Mouse (Mus musculus): ENCODE measurements around the gene Spatc1l. TPM values are rescaled to one million over a fixed set of nuclear protein-coding genes. Genes with fewer than 3 reads are reported as not detected.
A peak's percentile ranks its signal among the peaks of the same experiment; 100 is the strongest.

The Spatc1l gene
- polyA plus RNA-seq (2015; fragmentation: Nextera tagmentation; extraction: Ambion mirVana): not detected in 2 replicates

DNA sequence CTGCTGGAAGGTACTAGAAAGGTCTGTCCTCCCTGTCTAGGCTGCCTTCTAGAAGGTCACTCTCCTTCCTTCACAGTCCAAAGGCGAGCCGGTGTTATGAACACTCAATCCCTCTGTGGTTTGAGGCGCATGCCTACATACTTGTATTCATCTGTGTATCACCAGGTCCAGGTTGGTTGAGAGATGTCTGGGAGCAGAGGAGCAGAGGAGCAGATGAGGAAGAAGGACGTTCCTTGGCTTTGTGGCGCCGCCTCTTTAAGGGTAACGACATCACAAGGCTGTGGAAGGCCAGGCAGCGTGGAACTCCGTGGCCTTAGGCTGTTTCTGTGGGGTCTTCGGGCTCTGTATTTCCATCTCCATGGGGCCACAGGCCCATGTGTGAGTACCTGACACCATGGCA is at the start of gene Spatc1l:
Gene Spatc1l (plus strand): TSS at position 301 of the 400 bp plus-strand sequence.
- Histone ChIP-seq H3K9ac (no peak within 1 kb of the TSS), H3K27me3 (no peaks in the 10 kb centered on the region), H3K4me3 (no peak within 1 kb of the TSS), H3K9me3 (no peaks in the 10 kb centered on the region), H3K27ac (no peak within 1 kb of the TSS), H3K4me2 (no peak within 1 kb of the TSS), H3K4me1 (no peaks in the 10 kb centered on the region), H3K36me3 (no peaks in the 10 kb centered on the region)
- 82% methylated on average over 10 of the region's 10 CpGs for WGBS
- no peak for ATAC-seq (ENCODE audit: insufficient number of reproducible peaks, low FRiP score, low TSS enrichment, low read depth)

- Histone ChIP-seq H3K4me2 (no peak overlapping the region), H3K36me3 (peaks cover 85% of the 10 kb centered on the region), H3K27ac (no peak overlapping the region), H3K27me3 (no peaks in the 10 kb centered on the region), H3K4me3 (no peak overlapping the region), H3K4me1 (no peaks in the 10 kb centered on the region), H3K9me3 (no peaks in the 10 kb centered on the region), H3K9ac (no peak overlapping the region)
- WGBS: 52% methylated on average over 5 of the region's 5 CpGs
- no peak for ATAC-seq (ENCODE audit: insufficient number of reproducible peaks, low FRiP score, low TSS enrichment, low read depth)
These were observed 49.0 kb upstream of the Spatc1l start for GRCm38 (mm10) chr10:76512965-76513583.

DNA sequence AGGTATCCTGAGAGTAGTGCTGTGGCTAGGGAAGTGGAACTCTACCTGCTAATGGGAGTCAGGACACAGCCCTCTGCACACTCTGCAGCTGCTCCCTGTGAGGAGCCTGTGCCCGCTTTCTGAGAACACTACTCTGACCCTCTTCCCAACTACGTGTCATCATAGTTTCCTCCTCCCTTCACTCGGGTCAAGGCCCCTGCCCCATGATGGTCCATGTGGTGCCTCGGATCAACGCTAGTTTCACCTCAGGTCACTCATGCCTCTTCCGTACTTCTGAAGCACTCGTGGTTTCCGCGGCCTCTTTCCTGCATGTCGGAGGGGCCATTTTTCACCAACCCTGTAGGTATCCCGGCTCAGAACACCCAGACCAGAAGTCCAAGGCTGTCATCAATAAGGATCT is 31.1 kb upstream of the Spatc1l start:
- WGBS: 2% methylated on average over 11 of the region's 11 CpGs
- Histone ChIP-seq H3K4me2 (peak overlapping the region; percentile 88), H3K9ac (peak overlapping the region; percentile 47), H3K9me3 (no peaks in the 10 kb centered on the region), H3K36me3 (peaks cover 20% of the 10 kb centered on the region), H3K4me1 (peaks cover 12% of the 10 kb centered on the region; the same call in 1 of the 2 replicates), H3K4me3 (peak overlapping the region; percentile 71), H3K27ac (peak overlapping the region; percentile 86; the same call in 1 of the 2 replicates), H3K27me3 (no peaks in the 10 kb centered on the region)
- peak; percentile 28; the same call in 1 of the 2 replicates for ATAC-seq (ENCODE audit: insufficient number of reproducible peaks, low FRiP score, low TSS enrichment, low read depth)

- H3K9ac ChIP-seq: peak within 1 kb of the TSS; percentile 47
- peak within 1 kb of the TSS; percentile 71 for H3K4me3 ChIP-seq
- peaks cover 12% of the 10 kb centered on the region; the same call in 1 of the 2 replicates for H3K4me1 ChIP-seq
- ATAC-seq (ENCODE audit: insufficient number of reproducible peaks, low FRiP score, low TSS enrichment, low read depth): peak; percentile 96
- H3K4me2 ChIP-seq: peak within 1 kb of the TSS; percentile 88
- 0% methylated on average over 37 of the region's 37 CpGs for WGBS
- H3K9me3 ChIP-seq: no peaks in the 10 kb centered on the region
- H3K27me3 ChIP-seq: no peaks in the 10 kb centered on the region
- peaks cover 24% of the 10 kb centered on the region for H3K36me3 ChIP-seq
- H3K27ac ChIP-seq: peak within 1 kb of the TSS; percentile 86
These were observed 30.7 kb upstream of the Spatc1l start, which contains the start of gene Lss for GRCm38 (mm10) chr10:76531375-76531774. Lss (plus strand) TSS chr10:76531588.

GRCm38 (mm10) chr10:76531828-76532227 is 30.2 kb upstream of the Spatc1l start:
- peaks cover 28% of the 10 kb centered on the region for H3K36me3 ChIP-seq
- peaks cover 12% of the 10 kb centered on the region; the same call in 1 of the 2 replicates for H3K4me1 ChIP-seq
- peak overlapping the region; percentile 71 for H3K4me3 ChIP-seq
- no peaks in the 10 kb centered on the region for H3K9me3 ChIP-seq
- ATAC-seq (ENCODE audit: insufficient number of reproducible peaks, low FRiP score, low TSS enrichment, low read depth): no peak; the same call in 1 of the 2 replicates
- WGBS: 1% methylated on average over 14 of the region's 14 CpGs
- H3K9ac ChIP-seq: peak overlapping the region; percentile 47
- H3K27ac ChIP-seq: peak overlapping the region; percentile 86
- H3K27me3 ChIP-seq: no peaks in the 10 kb centered on the region
- H3K4me2 ChIP-seq: peak overlapping the region; percentile 88

- Histone ChIP-seq H3K9me3 (no peaks in the 10 kb centered on the region), H3K4me2 (no peak overlapping the region), H3K4me1 (peaks cover 13% of the 10 kb centered on the region), H3K27me3 (no peaks in the 10 kb centered on the region), H3K36me3 (peaks cover 57% of the 10 kb centered on the region), H3K27ac (no peak overlapping the region), H3K4me3 (no peak overlapping the region), H3K9ac (no peak overlapping the region)
- WGBS: 95% methylated on average over 7 of the region's 7 CpGs
- no peak for ATAC-seq (ENCODE audit: insufficient number of reproducible peaks, low FRiP score, low TSS enrichment, low read depth)
These were observed 26.5 kb upstream of the Spatc1l start for GRCm38 (mm10) chr10:76535526-76535925.

GRCm38 (mm10) chr10:76537619-76538018 is 24.5 kb upstream of the Spatc1l start:
- Histone ChIP-seq H3K36me3 (peaks cover 78% of the 10 kb centered on the region), H3K4me1 (peaks cover 4% of the 10 kb centered on the region; the same call in 1 of the 2 replicates), H3K9ac (no peak overlapping the region), H3K27me3 (no peaks in the 10 kb centered on the region), H3K9me3 (no peaks in the 10 kb centered on the region), H3K27ac (no peak overlapping the region), H3K4me2 (no peak overlapping the region), H3K4me3 (no peak overlapping the region)
- ATAC-seq (ENCODE audit: insufficient number of reproducible peaks, low FRiP score, low TSS enrichment, low read depth): no peak
- WGBS: 58% methylated on average over 9 of the region's 9 CpGs

DNA sequence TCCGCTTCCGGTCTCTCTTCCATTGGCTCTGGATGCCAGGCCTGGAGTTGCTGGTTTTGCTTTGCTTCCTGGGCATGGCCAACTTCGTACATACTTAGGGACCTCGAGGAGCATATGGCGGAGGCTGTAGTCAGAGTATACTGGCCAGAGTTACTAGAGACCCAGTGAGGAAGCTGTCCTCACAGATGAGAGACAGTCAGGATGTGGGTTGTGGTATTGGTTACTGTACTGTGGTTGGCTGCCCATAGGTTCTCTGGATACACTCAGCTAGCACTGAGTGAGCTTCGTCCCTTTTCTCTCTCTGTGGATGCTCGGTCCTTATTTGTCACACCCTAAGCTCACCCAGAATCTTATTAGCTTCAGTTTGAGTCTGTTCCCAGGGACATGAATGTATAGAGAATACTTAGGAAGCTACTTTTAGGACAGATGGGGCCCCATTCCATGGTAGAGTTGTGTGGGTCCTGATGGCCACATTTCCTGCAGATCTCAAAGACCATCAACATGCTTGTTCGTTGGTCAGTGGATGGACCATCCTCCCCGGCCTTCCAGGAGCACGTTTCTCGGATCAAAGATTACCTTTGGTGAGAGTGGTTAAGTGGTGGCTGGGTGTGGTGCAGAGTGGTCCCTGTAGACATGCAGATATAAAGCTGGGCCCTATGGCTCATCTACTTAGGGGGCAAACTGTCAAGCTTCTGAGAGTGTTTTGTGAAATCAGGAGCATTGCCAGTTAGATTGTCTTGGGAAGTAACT is 20.6 kb upstream of the Spatc1l start:
- no peak overlapping the region for H3K27ac ChIP-seq
- H3K27me3 ChIP-seq: no peaks in the 10 kb centered on the region
- H3K4me2 ChIP-seq: no peak overlapping the region
- H3K36me3 ChIP-seq: peaks cover 91% of the 10 kb centered on the region
- no peak overlapping the region for H3K9ac ChIP-seq
- WGBS: 91% methylated on average over 11 of the region's 11 CpGs
- no peak overlapping the region for H3K4me3 ChIP-seq
- peaks cover 4% of the 10 kb centered on the region; the same call in 1 of the 2 replicates for H3K4me1 ChIP-seq
- ATAC-seq (ENCODE audit: insufficient number of reproducible peaks, low FRiP score, low TSS enrichment, low read depth): no peak
- H3K9me3 ChIP-seq: no peaks in the 10 kb centered on the region

GRCm38 (mm10) chr10:76542636-76543375 is 19.3 kb upstream of the Spatc1l start:
- no peak overlapping the region for H3K9ac ChIP-seq
- H3K27me3 ChIP-seq: no peaks in the 10 kb centered on the region
- no peaks in the 10 kb centered on the region for H3K4me1 ChIP-seq
- ATAC-seq (ENCODE audit: insufficient number of reproducible peaks, low FRiP score, low TSS enrichment, low read depth): no peak
- WGBS: 87% methylated on average over 10 of the region's 10 CpGs
- no peak overlapping the region for H3K27ac ChIP-seq
- no peak overlapping the region for H3K4me3 ChIP-seq
- peaks cover 97% of the 10 kb centered on the region for H3K36me3 ChIP-seq
- no peak overlapping the region for H3K4me2 ChIP-seq
- no peaks in the 10 kb centered on the region for H3K9me3 ChIP-seq

- no peak for ATAC-seq (ENCODE audit: insufficient number of reproducible peaks, low FRiP score, low TSS enrichment, low read depth)
- Histone ChIP-seq H3K4me3 (no peak overlapping the region), H3K4me1 (no peaks in the 10 kb centered on the region), H3K9me3 (no peaks in the 10 kb centered on the region), H3K36me3 (peaks cover 99% of the 10 kb centered on the region), H3K4me2 (no peak overlapping the region), H3K9ac (no peak overlapping the region), H3K27ac (no peak overlapping the region), H3K27me3 (no peaks in the 10 kb centered on the region)
- WGBS: 95% methylated on average over 8 of the region's 8 CpGs
These were observed 15.5 kb upstream of the Spatc1l start for GRCm38 (mm10) chr10:76546566-76546965.

- Histone ChIP-seq H3K27ac (no peak overlapping the region), H3K9ac (no peak overlapping the region), H3K27me3 (no peaks in the 10 kb centered on the region), H3K4me3 (no peak overlapping the region), H3K4me2 (no peak overlapping the region), H3K4me1 (no peaks in the 10 kb centered on the region), H3K9me3 (no peaks in the 10 kb centered on the region), H3K36me3 (peaks cover 99% of the 10 kb centered on the region)
- 89% methylated on average over 8 of the region's 8 CpGs for WGBS
- no peak for ATAC-seq (ENCODE audit: insufficient number of reproducible peaks, low FRiP score, low TSS enrichment, low read depth)
These were observed 13.9 kb upstream of the Spatc1l start for GRCm38 (mm10) chr10:76548218-76548617.
